Mouse (Mus musculus): ENCODE data around the gene Ppp2r2c.

Ppp2r2c gene

DNA sequence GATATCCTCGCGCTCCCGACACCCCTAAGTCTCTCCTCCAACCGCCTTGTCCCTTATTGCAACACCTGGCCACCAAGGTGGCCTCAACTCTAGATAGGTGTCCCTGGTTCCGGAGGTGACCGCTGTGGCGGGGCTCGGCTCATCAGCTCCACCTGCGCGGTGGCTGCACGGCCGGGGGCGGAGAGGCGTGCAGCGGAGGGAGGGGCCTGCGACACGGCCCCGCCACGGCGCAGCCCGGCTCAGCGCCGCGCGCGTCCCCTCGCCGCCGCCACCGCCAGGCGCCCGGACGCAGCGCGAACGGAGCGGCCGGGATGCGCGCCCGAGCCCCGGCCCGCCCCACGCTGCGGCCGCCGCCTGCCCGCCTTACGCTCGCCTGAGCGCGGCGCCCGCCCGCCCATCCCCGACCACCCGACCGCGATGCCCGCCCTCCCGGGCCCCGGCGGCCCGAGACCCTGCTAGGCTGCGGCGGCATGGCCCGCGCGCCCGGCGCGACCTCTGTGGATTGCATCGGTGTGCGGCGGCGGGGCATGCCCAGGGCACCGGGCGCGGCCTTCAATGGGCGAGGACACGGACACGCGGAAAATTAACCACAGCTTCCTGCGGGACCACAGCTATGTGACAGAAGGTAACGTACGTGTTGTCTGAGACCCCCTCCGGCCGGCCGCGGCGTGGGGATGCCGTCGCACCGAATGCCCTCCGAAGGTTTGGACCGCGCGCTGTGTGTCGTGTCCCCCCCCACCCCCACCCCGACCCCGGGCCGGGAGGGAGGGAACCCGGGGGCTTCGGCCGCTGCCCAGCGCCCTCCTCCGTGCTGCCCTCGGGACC is at the start of gene Ppp2r2c:
Gene Ppp2r2c, plus strand, starts transcription at position 248 of the 825 bp plus-strand sequence.
- no peak for DNase-seq (ENCODE audit: low read depth)

DNA sequence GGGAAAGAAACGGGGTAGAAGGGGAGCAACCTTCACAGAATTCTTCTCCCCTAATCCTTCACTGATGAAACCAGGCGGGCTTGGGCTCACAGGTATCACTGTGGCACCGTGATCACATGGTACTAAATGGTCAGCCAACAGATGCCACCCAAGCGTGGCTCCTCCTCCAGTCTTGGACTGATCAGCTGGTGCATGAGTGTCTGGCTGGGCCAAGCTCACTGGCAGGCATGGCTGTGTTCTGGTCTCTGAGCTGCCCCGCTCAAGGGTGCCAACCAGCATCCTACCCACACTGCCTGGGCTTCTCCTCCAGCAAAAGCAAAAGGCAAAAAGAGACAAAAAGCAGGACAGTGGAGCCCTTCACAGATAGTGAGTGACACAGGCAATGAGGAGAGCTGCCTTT is 48.6 kb upstream of the Ppp2r2c start:
- no peak for DNase-seq (ENCODE audit: low read depth)

DNA sequence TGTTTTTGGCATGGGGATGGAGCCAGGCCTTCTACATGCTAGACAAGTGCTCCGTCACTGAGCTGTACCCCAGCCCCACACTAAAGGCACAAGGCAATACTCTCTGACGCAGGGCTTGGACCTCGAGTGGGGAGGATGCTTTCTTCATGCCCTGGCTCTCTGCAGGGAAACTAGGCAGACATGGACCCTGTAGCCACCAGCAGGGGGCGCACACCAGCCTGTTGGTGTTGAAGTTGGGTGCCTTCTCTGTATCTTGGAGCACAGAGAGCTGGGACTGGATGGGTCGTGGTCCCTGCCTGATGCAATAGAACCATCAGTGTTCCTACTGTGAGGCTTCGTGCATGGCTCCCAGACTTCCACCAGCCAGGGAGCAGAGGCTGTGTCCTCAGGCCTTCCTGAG is 48.2 kb upstream of the Ppp2r2c start:
- no peak for DNase-seq (ENCODE audit: low read depth)

DNA sequence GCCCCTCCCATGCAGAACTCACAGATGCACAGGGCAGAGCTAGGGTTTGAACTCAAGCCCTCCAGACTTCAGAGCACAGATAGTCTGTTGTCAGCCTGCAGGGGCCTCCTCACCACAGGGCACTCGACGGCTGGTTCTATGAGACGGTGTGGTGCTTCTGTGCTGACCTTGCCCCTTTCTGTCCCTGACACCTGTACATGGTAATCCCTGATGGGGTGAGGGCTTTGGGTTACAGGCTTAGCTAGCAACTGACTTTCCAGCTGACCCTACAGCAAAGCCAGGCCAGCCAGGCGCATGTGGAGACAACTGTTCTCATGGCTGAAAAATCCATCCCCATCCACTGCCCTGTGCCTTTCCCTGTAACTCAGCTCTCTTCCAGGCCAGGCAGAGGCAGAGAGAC is 45.4 kb upstream of the Ppp2r2c start:
- DNase-seq (ENCODE audit: low read depth) = no peak

DNA sequence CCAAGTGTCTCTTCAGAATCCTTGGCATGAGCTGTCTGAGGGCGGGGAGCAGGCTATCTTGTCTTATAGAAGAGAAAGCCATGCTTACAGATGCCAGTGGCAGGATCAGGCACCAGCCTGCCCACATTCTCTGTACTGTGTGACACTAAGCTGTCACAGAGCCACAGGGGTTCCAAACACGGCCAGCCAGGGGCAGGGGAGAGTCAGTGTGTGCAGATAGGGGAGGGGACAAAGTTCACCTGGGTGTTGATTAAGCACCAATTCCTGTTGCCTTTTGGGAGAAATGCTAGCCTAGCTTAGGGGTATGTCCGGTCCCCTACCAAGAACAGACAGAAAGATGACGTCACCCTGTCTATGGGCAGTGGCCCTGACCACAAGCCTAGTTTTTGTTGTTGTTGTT is 39.2 kb upstream of the Ppp2r2c start:
- no peak for DNase-seq (ENCODE audit: low read depth)

DNA sequence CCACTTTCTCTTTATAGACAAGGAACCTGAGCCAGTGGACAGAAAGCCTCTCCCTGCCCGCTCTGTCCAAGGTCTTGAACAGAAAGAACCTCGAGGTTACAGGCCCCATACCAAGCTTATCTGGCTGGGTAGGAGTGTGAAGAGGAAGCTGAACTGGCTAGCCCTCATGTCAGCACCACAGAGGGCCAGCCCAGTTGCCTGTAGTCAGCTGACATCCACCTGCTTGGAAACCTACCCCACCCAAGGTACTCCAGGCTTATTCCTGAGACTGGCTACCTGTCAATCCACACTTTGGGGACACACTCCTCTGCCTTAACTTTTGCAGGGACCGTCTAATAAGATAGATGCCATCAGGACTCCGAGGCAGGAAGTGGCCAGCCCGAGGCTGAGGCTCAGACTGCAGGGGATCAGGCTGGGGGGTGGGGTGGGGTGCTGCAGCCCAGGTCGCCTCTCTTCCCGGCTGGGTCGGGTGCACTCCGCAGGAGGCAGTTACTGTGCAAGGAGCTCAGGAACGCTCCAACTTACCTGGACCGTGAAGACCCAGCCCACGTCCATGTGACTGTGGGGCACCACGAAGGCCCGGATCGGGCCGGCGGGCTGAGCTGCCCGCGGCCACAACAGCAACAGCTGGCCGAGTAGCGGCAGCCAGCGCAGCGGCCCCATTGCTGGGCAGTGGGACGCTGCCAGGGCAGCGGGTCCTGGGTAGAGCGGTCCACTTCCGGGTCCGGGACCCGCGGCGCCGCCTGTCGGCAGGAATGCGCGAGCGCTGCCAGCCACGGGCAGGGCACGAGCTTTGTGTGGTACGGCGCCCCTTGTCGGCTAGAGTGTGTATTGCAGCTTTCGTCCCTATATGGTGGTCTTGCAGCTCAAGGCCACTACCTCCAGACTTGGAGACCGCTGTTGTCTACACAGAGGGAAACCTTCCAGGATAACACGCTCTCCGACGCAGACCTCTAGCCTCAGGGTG is 38.1 kb upstream of the Ppp2r2c start, which contains the start of gene Man2b2:
Gene Man2b2, minus strand, starts transcription at position 741 of the 967 bp plus-strand sequence.
- peak; percentile 83 for DNase-seq (ENCODE audit: low read depth)

DNA sequence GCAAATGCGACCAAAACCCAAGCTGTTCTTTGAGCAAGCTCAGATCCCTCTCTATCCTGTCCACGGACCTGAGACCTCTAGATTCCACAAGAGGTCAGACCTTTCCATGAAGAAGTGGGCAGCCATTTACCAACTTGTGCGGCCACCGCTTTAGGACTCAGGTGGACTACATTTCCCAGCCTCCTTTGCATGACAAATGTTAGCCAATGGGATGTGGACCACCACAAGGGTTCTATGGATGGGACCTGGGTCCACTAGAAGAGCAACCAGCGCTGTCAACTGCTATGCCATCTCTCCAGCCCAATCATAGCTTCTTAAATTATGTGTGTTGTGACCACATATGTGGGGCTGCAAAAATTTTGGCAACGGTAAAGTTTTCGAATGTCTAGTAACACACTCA is 37.0 kb upstream of the Ppp2r2c start:
- no peak for DNase-seq (ENCODE audit: low read depth)

DNA sequence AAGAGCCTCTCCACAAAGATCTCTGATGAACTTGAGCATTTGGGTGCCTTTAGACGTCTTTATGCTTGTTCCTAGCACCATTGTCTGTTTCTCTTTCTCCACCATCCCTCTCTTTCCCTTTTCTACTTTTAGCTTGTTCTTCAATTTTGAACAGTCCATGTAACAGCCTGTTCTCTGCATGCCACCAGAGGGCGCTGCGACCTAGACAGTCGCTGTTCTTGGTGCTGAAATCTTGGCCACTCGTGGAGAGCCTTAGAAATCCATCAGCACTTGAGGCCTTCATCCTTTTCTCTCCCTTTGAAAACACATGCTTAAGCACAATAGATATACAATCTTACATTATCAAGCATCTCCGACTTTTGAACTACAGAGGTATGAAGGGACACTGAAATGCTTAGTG is 32.4 kb upstream of the Ppp2r2c start:
- peak; percentile 54 for DNase-seq (ENCODE audit: low read depth)

DNA sequence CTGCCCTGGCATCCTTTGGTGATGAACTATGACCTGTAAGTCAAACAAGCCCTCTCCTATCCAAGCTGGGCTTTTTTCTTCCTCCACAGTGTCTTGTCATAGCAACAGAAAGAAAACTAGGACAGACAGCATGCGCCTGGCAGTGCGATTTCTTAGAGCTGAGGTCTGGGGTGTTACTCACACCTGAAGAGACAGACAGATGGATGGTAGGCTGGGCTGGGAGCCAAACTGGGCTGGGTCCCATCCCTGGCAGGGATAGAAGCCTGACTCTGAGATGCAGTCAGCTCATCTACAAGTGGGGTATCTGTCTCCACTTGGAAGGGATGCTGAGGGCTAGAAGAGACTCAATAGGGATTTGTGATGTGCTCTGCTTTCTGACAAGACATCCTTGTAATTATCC is 29.3 kb upstream of the Ppp2r2c start:
- DNase-seq (ENCODE audit: low read depth) = no peak

DNA sequence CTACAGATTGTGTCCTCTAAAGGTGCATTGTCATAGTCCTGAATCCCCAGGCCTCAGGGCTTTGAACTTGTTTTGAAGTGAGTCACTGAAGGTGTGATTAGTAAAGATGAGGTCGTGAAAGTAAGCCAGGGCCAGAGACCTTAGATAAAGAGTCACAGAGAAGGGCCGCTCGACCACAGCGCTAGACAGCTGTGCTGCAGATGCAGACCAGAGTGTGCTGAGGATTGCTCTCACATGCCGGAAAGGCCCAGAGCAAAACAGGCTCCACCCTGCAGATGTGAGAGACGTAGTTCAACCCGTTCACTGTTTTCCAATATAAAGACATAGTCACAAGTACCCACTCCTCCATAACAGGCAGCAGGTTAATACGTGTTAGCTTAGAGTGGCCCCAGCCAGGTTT is 28.7 kb upstream of the Ppp2r2c start:
- DNase-seq (ENCODE audit: low read depth) = no peak

DNA sequence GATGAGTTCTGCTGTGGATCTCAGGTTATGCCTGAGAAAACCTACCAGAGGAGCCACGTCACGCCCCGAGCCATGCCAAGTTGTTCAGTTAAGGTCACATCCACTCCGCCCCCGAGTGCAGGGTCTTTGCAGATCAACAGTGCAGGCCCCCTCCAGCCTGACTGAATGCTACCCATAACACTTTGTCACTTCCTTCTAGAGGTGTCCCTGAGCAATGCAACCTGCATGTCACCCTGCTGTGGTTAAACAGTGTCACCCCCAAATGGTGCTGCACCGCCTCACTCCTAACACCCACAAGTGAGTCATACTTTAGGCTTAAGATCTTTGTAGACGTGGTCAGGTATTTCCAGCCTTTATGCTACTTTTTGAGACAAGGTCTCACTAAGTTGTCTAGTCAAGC is 28.2 kb upstream of the Ppp2r2c start:
- no peak for DNase-seq (ENCODE audit: low read depth)

DNA sequence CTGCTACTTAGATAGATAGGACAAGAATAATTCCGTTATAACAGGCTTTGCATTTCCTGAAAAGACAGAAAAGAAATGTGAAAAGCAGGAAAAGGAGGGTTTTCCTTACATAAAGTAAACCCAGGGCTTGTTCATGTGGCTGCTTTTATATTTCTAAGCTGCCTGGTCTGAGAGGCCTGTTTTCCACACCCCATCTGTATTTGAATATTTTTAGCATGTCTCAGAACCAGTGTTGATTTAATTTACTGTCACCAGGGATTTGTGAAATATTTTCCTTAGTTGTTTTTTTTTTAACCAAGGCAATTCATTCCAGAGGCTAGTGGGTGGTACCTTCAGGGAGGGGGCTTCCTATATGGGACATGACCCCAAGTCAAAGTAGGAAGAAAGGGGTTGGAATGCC is 26.6 kb upstream of the Ppp2r2c start:
- DNase-seq (ENCODE audit: low read depth) = no peak

DNA sequence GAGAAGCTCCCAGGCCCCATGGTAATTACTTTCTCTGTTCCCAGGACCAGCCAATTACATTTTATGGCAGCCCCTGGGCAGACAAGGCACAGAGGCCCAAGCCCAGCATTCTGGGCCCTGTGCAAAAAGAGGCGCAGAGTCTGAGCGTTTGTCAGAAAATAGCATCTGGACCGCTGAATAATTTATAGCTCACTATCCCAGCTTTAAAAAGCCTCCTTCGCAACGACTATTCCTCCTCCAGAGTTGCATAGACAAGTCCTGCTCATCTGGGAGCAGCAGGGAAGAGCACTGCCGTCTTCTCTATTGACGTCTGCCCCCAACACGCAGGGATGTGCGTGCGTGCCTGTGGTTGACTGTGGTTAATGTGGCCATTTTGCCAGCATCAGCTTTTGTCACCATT is 23.8 kb upstream of the Ppp2r2c start:
- DNase-seq (ENCODE audit: low read depth) = no peak

DNA sequence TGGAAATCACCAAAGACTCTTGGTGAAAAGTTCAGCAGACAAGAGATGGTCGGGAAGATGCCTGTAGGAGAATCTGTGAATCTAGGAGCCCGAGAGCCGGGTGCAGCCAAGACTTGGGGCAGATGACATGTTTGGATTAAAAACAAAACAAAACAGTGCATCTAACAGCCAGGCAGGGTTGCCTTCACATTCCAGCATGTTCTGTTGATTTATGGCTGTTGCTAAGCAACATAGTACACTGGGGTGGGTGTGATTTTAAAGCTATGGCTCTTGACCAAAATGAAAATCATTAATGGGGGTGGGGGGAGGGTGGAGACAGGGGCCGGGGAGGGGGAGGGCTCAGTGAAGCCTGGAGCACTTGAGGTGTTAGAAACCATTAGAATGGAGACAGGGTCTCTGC is 16.7 kb upstream of the Ppp2r2c start:
- DNase-seq (ENCODE audit: low read depth) = no peak

DNA sequence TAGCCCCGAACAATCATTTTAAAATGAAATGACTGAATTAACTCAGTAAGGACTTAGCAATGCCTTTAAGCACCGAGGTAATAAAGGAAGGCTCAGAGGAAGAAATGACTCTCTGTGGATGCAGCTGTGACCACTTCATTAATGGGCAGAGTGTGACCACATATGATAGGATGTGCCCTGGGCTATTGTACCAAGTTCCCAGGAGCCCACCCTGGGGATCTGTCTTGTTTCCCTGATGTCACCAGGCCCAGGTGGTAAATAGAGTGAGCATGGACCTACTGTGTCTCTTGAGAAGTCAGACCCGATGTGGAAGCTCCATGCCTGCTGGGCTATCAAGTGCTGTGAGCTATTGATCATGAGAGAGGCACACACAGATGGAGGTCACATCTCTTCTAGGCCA is 13.1 kb upstream of the Ppp2r2c start:
- no peak for DNase-seq (ENCODE audit: low read depth)

DNA sequence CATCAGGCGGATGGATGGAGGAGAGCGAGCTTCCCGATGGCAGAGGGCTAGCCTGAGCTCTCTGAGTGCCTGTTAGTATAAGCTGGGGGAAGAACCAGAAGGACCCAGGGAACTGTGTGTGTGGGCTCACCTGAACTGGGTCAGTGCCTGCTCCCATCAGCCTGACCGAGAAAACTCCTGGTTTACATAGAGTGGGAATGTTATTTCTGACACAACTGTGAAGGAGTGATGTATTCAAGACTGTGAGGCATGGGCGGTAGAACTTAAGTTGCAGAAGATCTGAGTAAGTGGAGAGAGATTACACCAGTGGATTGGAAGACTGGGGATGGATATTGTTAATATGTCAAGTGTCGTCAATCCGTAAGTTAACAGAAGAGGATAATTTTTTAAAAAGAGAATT is 11.8 kb upstream of the Ppp2r2c start:
- DNase-seq (ENCODE audit: low read depth) = no peak

DNA sequence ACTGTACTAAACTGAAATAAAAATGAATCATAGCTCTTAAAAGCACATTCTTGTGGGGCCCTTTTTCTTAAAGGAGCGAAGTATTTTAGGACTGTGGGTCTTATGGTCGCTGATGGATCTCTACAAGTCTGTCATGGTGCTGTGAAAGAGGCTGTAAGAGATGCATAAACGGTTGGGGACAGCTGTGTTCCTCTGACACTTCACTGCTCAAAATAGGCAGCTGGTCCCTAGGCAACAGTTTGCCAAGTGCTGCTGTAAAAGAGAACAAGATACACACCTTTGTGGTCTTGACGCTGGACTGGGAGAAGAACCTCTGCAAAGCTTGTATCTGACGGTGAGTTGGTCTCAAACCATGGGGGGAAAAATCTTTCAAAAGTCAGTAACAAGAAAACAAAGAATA is 10.8 kb upstream of the Ppp2r2c start:
- no peak for DNase-seq (ENCODE audit: low read depth)

DNA sequence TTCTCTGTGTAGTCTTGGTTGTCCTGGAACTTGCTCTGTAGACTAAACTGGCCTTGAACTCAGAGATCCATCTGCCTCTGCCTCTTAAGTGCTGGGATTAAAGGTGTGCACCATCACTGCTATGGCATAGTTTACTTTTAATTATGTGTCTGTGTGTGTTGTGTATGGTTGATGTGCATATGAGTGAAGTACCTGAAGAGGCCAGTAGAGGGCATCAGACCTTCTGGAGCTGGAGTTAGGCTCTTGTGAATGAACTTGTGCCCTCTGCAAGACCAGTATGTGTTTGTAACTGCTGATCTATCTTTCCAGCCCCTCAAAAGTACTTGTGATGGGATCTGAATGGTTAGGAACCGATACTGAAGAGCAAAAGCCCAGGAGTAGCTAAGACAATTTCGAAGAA is 7.2 kb upstream of the Ppp2r2c start:
- DNase-seq (ENCODE audit: low read depth) = peak; percentile 6

DNA sequence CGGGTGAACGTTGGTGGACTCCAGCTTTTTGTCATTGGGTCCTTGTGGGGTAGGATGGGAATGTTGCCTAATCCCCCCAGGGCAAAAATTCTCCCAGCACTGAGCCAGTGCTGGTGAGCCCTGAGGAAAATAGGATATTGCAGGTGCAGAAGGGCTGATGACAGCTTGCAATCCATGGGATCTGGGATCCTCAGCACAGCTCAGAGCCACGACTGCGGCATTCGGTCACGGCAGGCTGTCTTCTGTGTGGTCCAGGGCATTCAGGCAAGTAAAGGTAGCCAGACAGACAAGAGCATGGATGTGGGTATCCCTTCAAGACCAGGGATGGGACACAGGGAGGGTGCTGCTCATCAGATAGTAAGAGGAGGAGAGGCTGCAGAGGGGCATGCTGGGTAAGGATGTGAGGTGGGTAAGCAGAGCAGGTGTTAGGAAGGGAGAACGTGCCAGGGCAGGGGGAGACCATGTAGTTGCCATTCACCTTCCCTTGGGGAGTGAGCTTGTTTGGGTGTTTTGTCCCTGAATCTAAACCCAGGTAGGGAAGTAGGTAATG is 1.5 kb upstream of the Ppp2r2c start:
- no peak for DNase-seq (ENCODE audit: low read depth)

DNA sequence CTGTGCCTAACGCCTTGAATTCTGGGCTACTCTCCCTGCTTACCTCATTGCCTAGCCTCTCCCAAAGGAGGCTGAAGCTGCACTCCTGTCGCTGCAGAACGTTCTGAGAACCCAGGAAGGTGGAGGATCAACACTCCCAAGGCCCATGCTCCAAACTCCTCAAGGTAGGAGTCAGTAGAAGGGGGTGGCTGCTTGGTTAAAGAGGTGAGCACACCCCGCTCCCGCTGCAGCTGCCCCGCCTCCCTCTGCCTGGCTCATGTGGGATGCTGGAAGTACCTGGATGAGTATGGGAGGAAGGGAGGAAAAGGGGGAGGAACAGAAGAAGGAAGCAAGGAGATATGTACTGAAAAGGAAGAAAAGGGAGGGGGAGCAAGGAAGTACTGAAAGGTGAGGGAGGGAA is 752 bp upstream of the Ppp2r2c start:
- no peak for DNase-seq (ENCODE audit: low read depth)

DNA sequence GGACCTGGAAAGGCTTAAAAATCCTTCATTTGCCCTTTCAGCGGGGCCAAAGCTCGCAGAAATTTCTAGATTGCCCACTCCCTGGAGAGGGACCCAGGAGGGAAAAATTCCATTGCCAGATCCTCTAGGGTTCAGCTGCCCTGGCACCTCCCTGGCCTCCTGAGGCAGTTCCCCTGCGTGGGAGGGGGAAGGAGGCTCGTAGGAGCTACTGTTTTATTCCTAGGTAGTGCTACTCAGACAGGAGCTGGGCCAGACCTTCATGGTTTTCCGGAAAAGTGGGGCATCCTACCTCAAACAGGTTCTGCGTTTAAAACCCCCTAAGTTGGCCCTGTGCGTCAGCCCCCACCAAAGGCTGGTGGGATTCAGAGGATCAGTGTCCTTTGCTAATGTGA is 869 bp downstream of the Ppp2r2c start:
- DNase-seq (ENCODE audit: low read depth) = no peak

DNA sequence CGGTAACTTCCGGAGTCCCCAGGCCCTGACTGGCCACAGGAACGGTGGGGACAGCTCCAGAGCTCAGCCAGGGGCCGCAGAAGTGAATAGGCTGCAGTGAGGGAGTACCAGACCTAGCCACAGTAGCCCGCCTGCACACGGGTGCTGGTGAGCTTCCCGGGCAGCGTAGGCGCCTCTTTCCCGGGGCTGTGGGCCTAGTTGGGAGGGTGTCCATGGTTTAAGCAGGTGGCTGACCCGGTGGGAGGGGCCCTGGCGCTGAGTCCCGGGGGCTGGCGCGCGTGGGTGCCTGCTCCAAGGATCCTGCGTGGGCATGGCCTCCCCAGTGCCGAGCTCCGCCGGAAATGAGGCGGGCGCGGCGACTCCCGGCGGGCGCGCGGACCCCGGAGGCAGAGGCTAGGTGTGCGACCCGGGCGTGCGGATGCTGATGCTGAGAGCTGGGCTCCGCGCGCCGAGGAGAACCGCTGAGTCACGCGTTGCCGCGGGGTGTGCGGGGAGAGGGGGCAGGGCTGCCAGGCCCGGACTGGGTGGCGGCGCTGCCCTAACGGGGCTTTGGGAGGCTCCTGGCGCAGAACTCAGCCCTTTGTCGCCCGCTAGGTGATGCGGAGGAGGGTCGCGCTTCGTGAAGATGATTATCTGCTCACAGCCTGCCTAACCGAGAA is 1.4 kb downstream of the Ppp2r2c start:
- DNase-seq (ENCODE audit: low read depth) = no peak

All from c-Kit-positive CD71-negative TER-119-negative erythroid progenitor cells, embryonic 14.5 days (primary cell).